Mouse (Mus musculus) hindbrain, embryonic 15.5 days (tissue): Measurements from ENCODE around the gene Casp2. TPM values are rescaled to one million over a fixed set of nuclear protein-coding genes. Genes with fewer than 3 reads are reported as not detected.

Experiments
- ATAC-seq: fragments of 200-750 bp; cut with Nextera tagmentation; 2 replicates; pipeline ENCODE4 v1.8.0; 2017; ENCODE audit warnings: low read depth, moderate number of reproducible peaks, moderate TSS enrichment; ENCODE audit not compliant: low FRiP score
- H3K27ac ChIP-seq: fragments of 300-500 bp; sonication (generic); replicated peaks from 2 replicates; pipeline ENCODE4 v1.5.1; 2015; ENCODE audit warnings: mild to moderate bottlenecking, inconsistent platforms
- H3K27me3 ChIP-seq: fragments of 300-500 bp; sonication (generic); 2 replicates; pipeline ENCODE4 v1.6.1; 2015; ENCODE audit warnings: control low read depth, inconsistent platforms
- H3K36me3 ChIP-seq: fragments of 300-500 bp; sonication (generic); 2 replicates; pipeline ENCODE4 v1.6.1; 2015; ENCODE audit warnings: control low read depth, inconsistent platforms
- H3K4me1 ChIP-seq: fragments of 300-500 bp; sonication (generic); replicated peaks from 2 replicates; pipeline ENCODE4 v1.6.1; 2015; ENCODE audit warnings: control low read depth, inconsistent platforms
- H3K4me2 ChIP-seq: fragments of 300-500 bp; sonication (generic); 2 replicates; pipeline ENCODE4 v1.6.1; 2015; ENCODE audit warnings: moderate library complexity, mild to moderate bottlenecking, inconsistent platforms
- H3K4me3 ChIP-seq: fragments of 300-500 bp; sonication (generic); 2 replicates; pipeline ENCODE4 v1.5.1; 2015; ENCODE audit warnings: mild to moderate bottlenecking, inconsistent platforms
- H3K9ac ChIP-seq: fragments of 300-500 bp; sonication (generic); 2 replicates; pipeline ENCODE4 v1.6.1; 2015; ENCODE audit warnings: inconsistent platforms
- H3K9me3 ChIP-seq: fragments of 300-500 bp; sonication (generic); 2 replicates; pipeline ENCODE4 v1.6.1; 2016; ENCODE audit warnings: control low read depth, inconsistent platforms
- WGBS: fragments of 180-500 bp; shearing (Covaris S2); methylation state at CpG from one replicate; pipeline ENCODE4 v1.1.7; 2015; 5-methylcytosine and 5-hydroxymethylcytosine counted together
- polyA plus RNA-seq: library from polyadenylated mRNA; unstranded; fragments of >200 nt; fragmentation: Nextera tagmentation; extraction: Ambion mirVana; gene quantifications from 2 replicates; pipeline ENCODE4 v1.2.1, GENCODE M21; 2015

Gene Casp2
- polyA plus RNA-seq, 1 experiment from 2014 or later = 32.0 TPM

DNA sequence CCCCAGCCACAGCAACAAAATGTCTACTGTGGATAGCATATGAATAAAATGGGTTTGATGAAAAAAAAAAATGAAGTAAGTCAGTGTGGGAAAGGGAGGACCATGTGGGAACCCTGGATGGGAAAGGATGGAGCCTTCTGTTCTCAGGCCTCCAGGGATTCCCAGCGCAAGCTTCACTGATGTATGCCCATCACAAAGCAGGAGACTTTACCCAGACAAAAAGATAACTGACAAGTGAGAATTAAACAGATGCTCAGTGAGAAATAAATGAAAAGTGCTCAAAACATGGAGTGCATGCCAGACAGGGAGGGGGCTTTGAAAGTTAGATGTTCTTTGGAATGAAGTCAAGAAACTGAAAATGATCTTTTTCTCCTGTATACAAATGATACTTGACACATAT, 16.8 kb upstream of the Casp2 start:
- Histone ChIP-seq H3K27me3 (no peaks in the 10 kb centered on the region), H3K9me3 (no peaks in the 10 kb centered on the region), H3K4me2 (peak overlapping the region; percentile 50), H3K4me3 (peak overlapping the region; percentile 28), H3K36me3 (no peaks in the 10 kb centered on the region), H3K9ac (no peak overlapping the region), H3K4me1 (peaks cover 11% of the 10 kb centered on the region; the same call in 1 of the 2 replicates), H3K27ac (no peak overlapping the region)
- no peak for ATAC-seq
- WGBS = 55% methylated on average over 1 of the region's 1 CpGs

DNA sequence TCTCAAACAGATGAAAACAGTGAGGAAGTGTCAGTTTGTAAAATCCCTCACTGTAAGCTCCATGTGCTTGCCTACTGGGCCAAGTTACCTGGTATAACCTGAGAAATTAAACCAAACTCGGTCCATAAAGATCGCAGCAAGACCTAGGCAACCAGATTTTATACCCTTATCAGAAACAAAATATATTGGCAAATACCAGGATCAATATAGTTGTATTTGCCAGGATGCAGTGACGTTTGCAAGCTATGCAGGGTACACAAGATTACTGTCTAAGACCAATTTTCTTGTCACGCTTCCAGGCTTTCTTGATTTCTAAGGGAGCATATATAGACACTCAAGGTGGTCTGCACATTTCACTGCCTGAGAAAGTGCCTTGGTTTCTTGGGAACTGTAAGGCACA, 13.0 kb upstream of the Casp2 start:
- Histone ChIP-seq H3K9ac (no peak overlapping the region), H3K4me3 (no peak overlapping the region), H3K36me3 (no peaks in the 10 kb centered on the region), H3K27ac (no peak overlapping the region), H3K9me3 (no peaks in the 10 kb centered on the region), H3K4me1 (no peaks in the 10 kb centered on the region), H3K27me3 (no peaks in the 10 kb centered on the region), H3K4me2 (no peak overlapping the region)
- no peak for ATAC-seq
- WGBS = 93% methylated on average over 4 of the region's 4 CpGs

- WGBS = 91% methylated on average over 2 of the region's 2 CpGs
- Histone ChIP-seq H3K9ac (no peak overlapping the region), H3K27ac (no peak overlapping the region), H3K4me3 (no peak overlapping the region), H3K27me3 (no peaks in the 10 kb centered on the region), H3K36me3 (no peaks in the 10 kb centered on the region), H3K4me2 (no peak overlapping the region), H3K9me3 (no peaks in the 10 kb centered on the region), H3K4me1 (no peaks in the 10 kb centered on the region)
- no peak for ATAC-seq
These were observed 11.7 kb upstream of the Casp2 start for GRCm38 (mm10) chr6:42253103-42253502.

GRCm38 (mm10) chr6:42257303-42257863, 7.4 kb upstream of the Casp2 start:
- Histone ChIP-seq H3K27me3 (no peaks in the 10 kb centered on the region; the same call in 1 of the 2 replicates), H3K9me3 (no peaks in the 10 kb centered on the region), H3K9ac (no peak overlapping the region), H3K4me3 (no peak overlapping the region), H3K4me1 (no peaks in the 10 kb centered on the region), H3K27ac (no peak overlapping the region), H3K36me3 (no peaks in the 10 kb centered on the region), H3K4me2 (no peak overlapping the region)
- no peak for ATAC-seq
- 21% methylated on average over 11 of the region's 11 CpGs for WGBS

GRCm38 (mm10) chr6:42260430-42260829, 4.4 kb upstream of the Casp2 start:
- Histone ChIP-seq H3K27me3 (peaks cover 3% of the 10 kb centered on the region; the same call in 1 of the 2 replicates), H3K4me3 (no peak overlapping the region), H3K9me3 (no peaks in the 10 kb centered on the region), H3K27ac (no peak overlapping the region), H3K36me3 (no peaks in the 10 kb centered on the region), H3K4me1 (no peaks in the 10 kb centered on the region), H3K9ac (no peak overlapping the region), H3K4me2 (no peak overlapping the region)
- ATAC-seq = no peak
- WGBS = 74% methylated on average over 6 of the region's 6 CpGs

DNA sequence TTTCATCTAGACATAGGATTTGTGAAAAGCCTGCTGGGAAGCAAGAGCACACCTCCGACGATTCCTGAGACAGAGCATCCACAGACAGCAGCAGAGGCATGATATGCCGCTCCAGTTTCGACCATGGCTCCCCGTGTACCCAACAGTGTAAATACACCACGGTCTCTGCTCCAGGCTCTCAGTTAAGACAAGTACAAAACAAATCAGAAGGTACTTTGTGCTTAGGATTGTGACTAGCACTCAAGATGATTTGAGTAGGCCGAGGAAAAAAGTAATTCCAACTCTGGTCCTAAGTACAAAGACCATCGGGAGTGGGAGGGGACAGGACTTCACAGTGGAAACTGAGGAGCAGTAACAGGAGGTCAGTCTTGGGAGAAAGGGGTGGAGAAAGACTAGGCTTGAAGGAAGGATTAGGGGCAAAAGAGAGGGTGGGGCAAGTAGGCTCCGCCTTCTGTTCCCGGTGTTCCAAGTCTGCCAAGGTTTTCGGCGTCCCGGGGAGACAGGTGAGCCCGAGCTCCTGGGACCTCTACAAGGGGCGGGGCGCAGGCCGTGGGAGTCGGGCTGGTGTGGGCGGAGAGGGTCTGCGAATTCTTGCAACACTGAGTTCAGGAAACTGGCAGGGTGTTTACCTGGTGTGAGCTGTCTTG, 3.1 kb upstream of the Casp2 start, which contains the start of gene Tmem139:
Tmem139 (plus strand) TSS at position 447 of the 647 bp plus-strand sequence.
- Histone ChIP-seq H3K9me3 (no peaks in the 10 kb centered on the region), H3K9ac (no peak within 1 kb of the TSS), H3K4me1 (peaks cover 8% of the 10 kb centered on the region), H3K36me3 (no peaks in the 10 kb centered on the region), H3K27ac (no peak within 1 kb of the TSS), H3K4me3 (no peak within 1 kb of the TSS), H3K4me2 (no peak within 1 kb of the TSS), H3K27me3 (peaks cover 3% of the 10 kb centered on the region; the same call in 1 of the 2 replicates)
- WGBS = 25% methylated on average over 20 of the region's 20 CpGs
- ATAC-seq = no peak

GRCm38 (mm10) chr6:42265391-42266330, 876 bp downstream of the Casp2 start:
- Histone ChIP-seq H3K4me3 (peak overlapping the region; percentile 72), H3K27me3 (peaks cover 3% of the 10 kb centered on the region; the same call in 1 of the 2 replicates), H3K9ac (peak overlapping the region; percentile 77), H3K4me1 (peaks cover 20% of the 10 kb centered on the region), H3K4me2 (peak overlapping the region; percentile 74), H3K9me3 (no peaks in the 10 kb centered on the region), H3K36me3 (peaks cover 35% of the 10 kb centered on the region), H3K27ac (peak overlapping the region; percentile 86)
- under 1% methylated on average over 21 of the region's 21 CpGs for WGBS
- no peak for ATAC-seq

- H3K36me3 ChIP-seq = peaks cover 72% of the 10 kb centered on the region
- H3K27ac ChIP-seq = no peak overlapping the region
- H3K9me3 ChIP-seq = no peaks in the 10 kb centered on the region
- H3K9ac ChIP-seq = no peak overlapping the region
- no peaks in the 10 kb centered on the region for H3K27me3 ChIP-seq
- H3K4me3 ChIP-seq = no peak overlapping the region
- peaks cover 20% of the 10 kb centered on the region for H3K4me1 ChIP-seq
- H3K4me2 ChIP-seq = no peak overlapping the region
- ATAC-seq = no peak
These were observed 6.0 kb downstream of the Casp2 start for GRCm38 (mm10) chr6:42270817-42271216.

DNA sequence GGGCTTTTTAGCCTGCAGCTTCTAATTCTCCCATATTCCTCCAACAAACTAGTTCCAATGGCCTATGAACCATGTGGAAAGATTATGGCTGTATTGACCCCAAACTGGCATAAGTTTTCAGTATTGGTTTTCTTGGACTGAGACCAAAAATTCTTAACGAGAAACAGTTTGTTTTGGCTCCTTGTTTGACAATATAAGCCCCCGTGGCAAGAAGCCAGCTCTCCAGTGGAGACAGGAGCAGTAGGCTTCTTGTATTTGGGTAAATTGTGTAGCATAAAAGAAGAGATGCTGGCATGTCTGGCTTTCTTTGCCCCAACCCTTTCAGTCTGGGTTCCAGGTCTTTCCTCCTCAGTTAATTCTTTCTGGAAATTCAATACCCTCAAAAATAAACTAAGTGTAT, 11.4 kb downstream of the Casp2 start:
- Histone ChIP-seq H3K9me3 (no peaks in the 10 kb centered on the region), H3K27ac (no peak overlapping the region), H3K9ac (no peak overlapping the region), H3K36me3 (peaks cover 81% of the 10 kb centered on the region), H3K4me2 (no peak overlapping the region), H3K4me3 (no peak overlapping the region), H3K4me1 (no peaks in the 10 kb centered on the region), H3K27me3 (no peaks in the 10 kb centered on the region)
- ATAC-seq = no peak
- WGBS = 55% methylated on average over 2 of the region's 2 CpGs

GRCm38 (mm10) chr6:42282865-42283528, 18.2 kb downstream of the Casp2 start:
- no peak for ATAC-seq

DNA sequence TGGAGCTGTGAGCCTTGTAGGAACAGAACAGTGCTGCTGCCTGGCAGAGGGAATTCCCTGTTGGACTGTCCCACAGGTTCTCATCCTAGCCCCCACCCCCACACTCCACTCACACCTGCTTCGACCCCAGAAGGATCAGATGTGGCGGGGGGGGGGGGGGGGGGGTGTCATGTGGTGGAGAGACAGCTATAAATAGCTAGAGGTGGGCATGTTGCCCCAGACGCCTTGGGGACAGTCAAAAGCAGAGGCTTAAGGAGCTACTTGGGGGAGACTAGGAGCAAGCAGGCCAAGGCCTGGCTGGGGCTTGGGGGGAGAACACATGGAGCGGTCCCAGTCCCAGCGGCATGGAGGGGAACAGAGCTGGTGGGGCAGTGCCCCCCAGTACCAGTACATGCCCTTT, 21.7 kb downstream of the Casp2 start, which contains the start of gene Clcn1:
Clcn1 (plus strand) TSS at position 238 of the 400 bp plus-strand sequence.
- Histone ChIP-seq H3K27ac (no peak within 1 kb of the TSS), H3K4me1 (no peaks in the 10 kb centered on the region), H3K27me3 (no peaks in the 10 kb centered on the region), H3K36me3 (peaks cover 39% of the 10 kb centered on the region), H3K4me3 (no peak within 1 kb of the TSS), H3K9ac (no peak within 1 kb of the TSS), H3K4me2 (no peak within 1 kb of the TSS), H3K9me3 (no peaks in the 10 kb centered on the region)
- 82% methylated on average over 4 of the region's 5 CpGs for WGBS
- peak; percentile 54; the same call in 1 of the 2 replicates for ATAC-seq

More at GRCm38 (mm10) chr6:42282865-42283528, 18.2 kb downstream of the Casp2 start:
- Histone ChIP-seq H3K4me2 (no peak overlapping the region), H3K27me3 (no peaks in the 10 kb centered on the region), H3K4me1 (no peaks in the 10 kb centered on the region), H3K9ac (no peak overlapping the region), H3K4me3 (no peak overlapping the region), H3K9me3 (no peaks in the 10 kb centered on the region), H3K27ac (no peak overlapping the region), H3K36me3 (peaks cover 69% of the 10 kb centered on the region)
- WGBS = 91% methylated on average over 5 of the region's 5 CpGs
